Mouse (Mus musculus) lung, embryonic 16.5 days (tissue): ENCODE data around the gene Mcm10. TPM values are rescaled to one million over a fixed set of nuclear protein-coding genes. Genes with fewer than 3 reads are reported as not detected.

Source experiments
- ATAC-seq: fragments of 200-750 bp; cut with Nextera tagmentation; 2 replicates; pipeline ENCODE4 v1.8.0; 2017; ENCODE audit warnings: low read depth, mild to moderate bottlenecking, moderate library complexity
- H3K27ac ChIP-seq: fragments of 300-500 bp; sonication (generic); 2 replicates; pipeline ENCODE4 v1.5.1; 2014; ENCODE audit warnings: mild to moderate bottlenecking, control low read depth, low read length
- H3K27me3 ChIP-seq: fragments of 300-500 bp; sonication (generic); 2 replicates; pipeline ENCODE4 v1.6.1; 2014; ENCODE audit warnings: low read depth, low read length, mixed read lengths; ENCODE audit not compliant: control insufficient read depth, insufficient read depth
- H3K36me3 ChIP-seq: fragments of 300-500 bp; sonication (generic); 2 replicates; pipeline ENCODE4 v1.6.1; 2014; ENCODE audit warnings: low read length; ENCODE audit not compliant: control insufficient read depth, insufficient read depth
- H3K4me1 ChIP-seq: fragments of 300-500 bp; sonication (generic); replicated peaks from 2 replicates; pipeline ENCODE4 v1.6.1; 2014; ENCODE audit warnings: low read length, mixed read lengths; ENCODE audit not compliant: control insufficient read depth, insufficient read depth
- H3K4me2 ChIP-seq: fragments of 300-500 bp; sonication (generic); 2 replicates; pipeline ENCODE4 v1.6.1; 2014; ENCODE audit warnings: low read depth, low read length, control low read depth
- H3K4me3 ChIP-seq: fragments of 300-500 bp; sonication (generic); 2 replicates; pipeline ENCODE4 v1.5.1; 2014; ENCODE audit warnings: mild to moderate bottlenecking, low read length, control low read depth
- H3K9ac ChIP-seq: fragments of 300-500 bp; sonication (generic); 2 replicates; pipeline ENCODE4 v1.6.1; 2014; ENCODE audit warnings: low read length, control low read depth
- H3K9me3 ChIP-seq: fragments of 300-500 bp; sonication (generic); 2 replicates; pipeline ENCODE4 v1.6.1; 2016; ENCODE audit warnings: low read length; ENCODE audit not compliant: control insufficient read depth
- WGBS: fragments of 180-500 bp; shearing (Covaris S2); extraction: QIAGEN DNeasy Blood & Tissue Kit; methylation state at CpG from one replicate; pipeline ENCODE4 v1.1.7; 2014; 5-methylcytosine and 5-hydroxymethylcytosine counted together
- polyA plus RNA-seq: library from polyadenylated mRNA; unstranded; fragments of >200 nt; fragmentation: Nextera tagmentation; extraction: Ambion mirVana; gene quantifications from 2 replicates; pipeline ENCODE4 v1.2.1, GENCODE M21; 2015

Mcm10 gene
- polyA plus RNA-seq, 1 experiment from 2014 or later = 36.4 TPM

GRCm38 (mm10) chr2:4995646-4996045, 16.9 kb downstream of the Mcm10 start:
- Histone ChIP-seq H3K9ac (no peak overlapping the region), H3K4me3 (no peak overlapping the region), H3K4me2 (no peak overlapping the region), H3K9me3 (no peaks in the 10 kb centered on the region), H3K4me1 (no peaks in the 10 kb centered on the region), H3K27ac (no peak overlapping the region), H3K27me3 (no peaks in the 10 kb centered on the region), H3K36me3 (peaks cover 36% of the 10 kb centered on the region)
- no peak for ATAC-seq
- 77% methylated on average over 11 of the region's 11 CpGs for whole genome bisulfite sequencing

GRCm38 (mm10) chr2:4994436-4994835, 18.2 kb downstream of the Mcm10 start:
- ATAC-seq = no peak
- no peak overlapping the region for H3K27ac ChIP-seq
- H3K4me3 ChIP-seq = no peak overlapping the region
- H3K9ac ChIP-seq = no peak overlapping the region
- WGBS = 84% methylated on average over 4 of the region's 4 CpGs
- H3K36me3 ChIP-seq = peaks cover 35% of the 10 kb centered on the region
- no peaks in the 10 kb centered on the region for H3K27me3 ChIP-seq
- H3K4me2 ChIP-seq = no peak overlapping the region
- H3K4me1 ChIP-seq = no peaks in the 10 kb centered on the region
- H3K9me3 ChIP-seq = no peaks in the 10 kb centered on the region

- Histone ChIP-seq H3K9me3 (no peaks in the 10 kb centered on the region), H3K4me1 (no peaks in the 10 kb centered on the region), H3K36me3 (peaks cover 35% of the 10 kb centered on the region), H3K27ac (no peak overlapping the region), H3K27me3 (no peaks in the 10 kb centered on the region), H3K4me3 (no peak overlapping the region), H3K4me2 (no peak overlapping the region), H3K9ac (no peak overlapping the region)
- ATAC-seq = no peak
- 87% methylated on average over 11 of the region's 11 CpGs for whole genome bisulfite sequencing
Observed at GRCm38 (mm10) chr2:4993584-4993983, 19.0 kb downstream of the Mcm10 start.

- ATAC-seq = 0 out of 2 replicates have a peak, but pooled peaks have one; percentile 41
- H3K9ac ChIP-seq = no peak overlapping the region
- H3K27ac ChIP-seq = peak overlapping the region; percentile 11
- H3K9me3 ChIP-seq = no peaks in the 10 kb centered on the region
- H3K36me3 ChIP-seq = peaks cover 17% of the 10 kb centered on the region
- no peak overlapping the region for H3K4me3 ChIP-seq
- 63% methylated on average over 11 of the region's 11 CpGs for WGBS
- H3K27me3 ChIP-seq = no peaks in the 10 kb centered on the region
- H3K4me2 ChIP-seq = no peak overlapping the region
- H3K4me1 ChIP-seq = peaks cover 3% of the 10 kb centered on the region; the same call in 1 of the 2 replicates
Observed at GRCm38 (mm10) chr2:4988826-4989424, 23.7 kb downstream of the Mcm10 start.

- Histone ChIP-seq H3K4me2 (no peak overlapping the region), H3K9ac (no peak overlapping the region), H3K36me3 (peaks cover 12% of the 10 kb centered on the region), H3K4me1 (peaks cover 3% of the 10 kb centered on the region; the same call in 1 of the 2 replicates), H3K27ac (peak overlapping the region; percentile 78), H3K9me3 (no peaks in the 10 kb centered on the region), H3K4me3 (no peak overlapping the region), H3K27me3 (no peaks in the 10 kb centered on the region)
- ATAC-seq = peak; percentile 76
- 57% methylated on average over 8 of the region's 8 CpGs for WGBS
Observed at GRCm38 (mm10) chr2:4987388-4988180, 25.0 kb downstream of the Mcm10 start.

- no peak for ATAC-seq
- peaks cover 6% of the 10 kb centered on the region for H3K36me3 ChIP-seq
- peak overlapping the region; percentile 78 for H3K27ac ChIP-seq
- H3K9ac ChIP-seq = no peak overlapping the region
- no peak overlapping the region for H3K4me3 ChIP-seq
- no peak overlapping the region for H3K4me2 ChIP-seq
- no peaks in the 10 kb centered on the region for H3K9me3 ChIP-seq
- H3K4me1 ChIP-seq = peaks cover 3% of the 10 kb centered on the region; the same call in 1 of the 2 replicates
- WGBS = 74% methylated on average over 4 of the region's 4 CpGs
- no peaks in the 10 kb centered on the region for H3K27me3 ChIP-seq
Observed at GRCm38 (mm10) chr2:4986798-4987197, 25.8 kb downstream of the Mcm10 start.

- no peak overlapping the region for H3K4me3 ChIP-seq
- ATAC-seq = no peak
- 75% methylated on average over 6 of the region's 6 CpGs for WGBS
- no peaks in the 10 kb centered on the region for H3K36me3 ChIP-seq
- no peak overlapping the region for H3K4me2 ChIP-seq
- no peaks in the 10 kb centered on the region for H3K27me3 ChIP-seq
- H3K9me3 ChIP-seq = no peaks in the 10 kb centered on the region
- H3K9ac ChIP-seq = no peak overlapping the region
- H3K4me1 ChIP-seq = peaks cover 3% of the 10 kb centered on the region; the same call in 1 of the 2 replicates
- H3K27ac ChIP-seq = no peak overlapping the region
Observed at GRCm38 (mm10) chr2:4985000-4985399, 27.6 kb downstream of the Mcm10 start.

GRCm38 (mm10) chr2:4983987-4984386, 28.6 kb downstream of the Mcm10 start:
- no peak overlapping the region for H3K4me2 ChIP-seq
- peaks cover 3% of the 10 kb centered on the region; the same call in 1 of the 2 replicates for H3K4me1 ChIP-seq
- no peak for ATAC-seq
- no peaks in the 10 kb centered on the region for H3K9me3 ChIP-seq
- no peak overlapping the region for H3K27ac ChIP-seq
- 26% methylated on average over 5 of the region's 5 CpGs for WGBS
- no peak overlapping the region for H3K9ac ChIP-seq
- H3K36me3 ChIP-seq = no peaks in the 10 kb centered on the region
- no peaks in the 10 kb centered on the region for H3K27me3 ChIP-seq
- no peak overlapping the region for H3K4me3 ChIP-seq

- Histone ChIP-seq H3K36me3 (no peaks in the 10 kb centered on the region), H3K4me2 (no peak overlapping the region), H3K27ac (no peak overlapping the region), H3K4me1 (no peaks in the 10 kb centered on the region; the same call in 1 of the 2 replicates), H3K4me3 (no peak overlapping the region), H3K27me3 (no peaks in the 10 kb centered on the region), H3K9ac (no peak overlapping the region), H3K9me3 (no peaks in the 10 kb centered on the region)
- no peak for ATAC-seq
- 32% methylated on average over 8 of the region's 8 CpGs for WGBS
Observed at GRCm38 (mm10) chr2:4978091-4978490, 34.5 kb downstream of the Mcm10 start.
